Mouse (Mus musculus): ENCODE measurements at regions not wholly inside any gene's neighbourhood (a gene's known extent, or its start where the extent isn't known, plus 50 kb on each side); places are given as distances from the start of the nearest gene placed in this dataset.
A peak's percentile ranks its signal among the peaks of the same experiment; 100 is the strongest.

- DNase-seq (ENCODE audit: low spot score in 2 of 2): no peak
Observed at GRCm38 (mm10) chr11:52541210-52541609, 145.0 kb downstream of the 9530068E07Rik start.

- no peak for DNase-seq (ENCODE audit: low spot score in 2 of 2)
Observed at GRCm38 (mm10) chr11:52551451-52551850, 155.2 kb downstream of the 9530068E07Rik start.

- no peak for DNase-seq (ENCODE audit: low spot score in 2 of 2)
Observed at GRCm38 (mm10) chr11:52552860-52553259, 156.6 kb downstream of the 9530068E07Rik start.

GRCm38 (mm10) chr11:52557836-52558235 lies 161.6 kb downstream of the 9530068E07Rik start:
- DNase-seq (ENCODE audit: low spot score in 2 of 2): no peak

- DNase-seq (ENCODE audit: low spot score in 2 of 2): no peak
Observed at GRCm38 (mm10) chr11:52558782-52559181, 162.6 kb downstream of the 9530068E07Rik start.

- no peak for DNase-seq (ENCODE audit: low spot score in 2 of 2)
Observed at GRCm38 (mm10) chr11:52561281-52561680, 165.1 kb downstream of the 9530068E07Rik start.

- DNase-seq (ENCODE audit: low spot score in 2 of 2): no peak
Observed at GRCm38 (mm10) chr11:52565457-52565856, 169.2 kb downstream of the 9530068E07Rik start.

GRCm38 (mm10) chr11:52566026-52566425 lies 169.8 kb downstream of the 9530068E07Rik start:
- DNase-seq (ENCODE audit: low spot score in 2 of 2): no peak

GRCm38 (mm10) chr11:52567945-52568687 lies 171.9 kb downstream of the 9530068E07Rik start:
- DNase-seq (ENCODE audit: low spot score in 2 of 2): no peak

GRCm38 (mm10) chr11:52568794-52569193 lies 172.6 kb downstream of the 9530068E07Rik start:
- DNase-seq (ENCODE audit: low spot score in 2 of 2): no peak

GRCm38 (mm10) chr11:52569759-52570158 lies 173.5 kb downstream of the 9530068E07Rik start:
- no peak for DNase-seq (ENCODE audit: low spot score in 2 of 2)

GRCm38 (mm10) chr11:52578471-52578870 lies 182.2 kb downstream of the 9530068E07Rik start:
- no peak for DNase-seq (ENCODE audit: low spot score in 2 of 2)

GRCm38 (mm10) chr11:52579764-52580377 lies 183.6 kb downstream of the 9530068E07Rik start:
- DNase-seq (ENCODE audit: low spot score in 2 of 2): no peak

GRCm38 (mm10) chr11:52591596-52592180 lies 172.7 kb upstream of the Fstl4 start:
- DNase-seq (ENCODE audit: low spot score in 2 of 2): peak in 1 of 2 experiments; percentile 17

- DNase-seq (ENCODE audit: low spot score in 2 of 2): no peak
Observed at GRCm38 (mm10) chr11:52594092-52594491, 170.3 kb upstream of the Fstl4 start.

GRCm38 (mm10) chr11:52601196-52601595 lies 163.2 kb upstream of the Fstl4 start:
- no peak for DNase-seq (ENCODE audit: low spot score in 2 of 2)

- peak in 1 of 2 experiments; percentile 9 for DNase-seq (ENCODE audit: low spot score in 2 of 2)
Observed at GRCm38 (mm10) chr11:52602061-52602561, 162.3 kb upstream of the Fstl4 start.

GRCm38 (mm10) chr11:52602796-52603195 lies 161.6 kb upstream of the Fstl4 start:
- no peak for DNase-seq (ENCODE audit: low spot score in 2 of 2)

- DNase-seq (ENCODE audit: low spot score in 2 of 2): no peak
Observed at GRCm38 (mm10) chr11:52610681-52611165, 153.7 kb upstream of the Fstl4 start.

- DNase-seq (ENCODE audit: low spot score in 2 of 2): no peak
Observed at GRCm38 (mm10) chr11:52615622-52616021, 148.8 kb upstream of the Fstl4 start.

GRCm38 (mm10) chr11:52618646-52619045 lies 145.8 kb upstream of the Fstl4 start:
- DNase-seq (ENCODE audit: low spot score in 2 of 2): no peak

- DNase-seq (ENCODE audit: low spot score in 2 of 2): no peak
Observed at GRCm38 (mm10) chr11:52622861-52623260, 141.6 kb upstream of the Fstl4 start.

Data from frontal cortex, postnatal 10 days (tissue).